Mouse (Mus musculus): Measurements from ENCODE around the gene Bin2. TPM values are rescaled to one million over a fixed set of nuclear protein-coding genes. Genes with fewer than 3 reads are reported as not detected.
"Not testable (repeated sequence)": the region's sequence is repeated elsewhere in the genome, so short reads cannot be mapped to it uniquely, and the experiment has no call there.

Bin2 gene
- total RNA-seq, 1 experiment from 2014 or later = 142 TPM

GRCm38 (mm10) chr15:100624435-100624834, 44.9 kb downstream of the Bin2 start:
- ATAC-seq (replicated peaks; ENCODE audit: low read depth, poor library complexity, severe bottlenecking) = no peak

DNA sequence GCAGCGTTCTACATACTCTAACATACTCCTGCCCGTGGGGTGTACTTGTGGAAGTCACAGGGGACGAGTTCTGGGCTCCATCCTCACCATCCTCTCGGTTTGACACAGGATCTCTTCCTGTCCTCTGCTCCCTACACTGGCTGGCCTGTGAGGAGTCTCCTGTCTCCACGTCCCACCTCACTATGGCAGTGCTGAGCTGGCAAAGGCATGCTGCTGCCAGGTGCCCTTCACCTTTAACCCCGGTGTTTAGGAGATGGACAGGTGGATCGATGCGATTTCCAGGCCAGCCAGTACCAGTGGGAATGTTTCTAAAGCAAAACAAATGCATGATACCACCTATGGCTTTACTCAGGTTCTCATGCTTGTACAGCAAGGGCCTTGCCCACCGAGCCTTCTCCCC, 45.6 kb downstream of the Bin2 start:
- no peak for ATAC-seq (replicated peaks; ENCODE audit: low read depth, poor library complexity, severe bottlenecking)

GRCm38 (mm10) chr15:100622164-100622563, 47.2 kb downstream of the Bin2 start:
- ATAC-seq (replicated peaks; ENCODE audit: low read depth, poor library complexity, severe bottlenecking) = peak; percentile 71

DNA sequence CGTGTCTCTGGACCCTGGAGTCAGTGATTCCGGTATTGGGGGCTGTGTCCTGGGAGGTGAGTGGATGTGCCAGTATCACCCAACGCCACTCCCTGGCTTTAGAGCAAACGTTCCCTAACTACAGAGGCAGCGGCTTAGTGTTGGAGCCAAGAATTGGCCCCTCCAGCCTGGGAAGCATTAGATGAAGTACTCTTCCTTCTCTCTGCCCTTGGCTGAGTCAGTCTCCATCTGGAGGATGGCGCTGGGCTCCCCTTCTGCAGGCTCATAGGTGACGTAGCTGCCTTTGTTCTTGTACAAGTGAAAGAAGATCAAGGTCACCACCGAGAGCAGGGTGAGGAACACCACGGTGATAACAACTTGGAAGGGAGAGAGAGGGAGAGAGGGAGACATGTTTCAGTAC, 47.7 kb downstream of the Bin2 start:
- ATAC-seq (replicated peaks; ENCODE audit: low read depth, poor library complexity, severe bottlenecking) = peak; percentile 15; the same call in 1 of the 2 replicates

DNA sequence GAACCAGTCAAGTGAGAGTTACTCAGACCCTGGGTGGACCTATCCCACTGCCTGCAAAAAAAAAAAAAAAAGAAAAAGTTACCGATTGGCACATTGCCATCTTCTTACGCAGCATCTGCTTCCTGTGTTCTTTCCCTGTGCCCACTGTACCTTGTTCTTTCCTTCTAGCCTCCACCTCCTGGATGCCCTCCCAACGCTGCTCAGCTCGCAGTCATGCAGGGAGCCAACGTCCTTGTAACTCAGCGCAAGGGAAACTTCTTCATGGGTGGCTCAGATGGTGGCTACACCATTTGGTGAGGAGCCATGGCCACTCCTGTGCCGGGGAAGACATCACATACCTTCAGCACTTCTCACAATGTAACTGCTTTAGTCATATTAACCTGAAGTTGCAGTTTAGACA, 50.2 kb downstream of the Bin2 start:
- ATAC-seq (replicated peaks; ENCODE audit: low read depth, poor library complexity, severe bottlenecking) = no peak

DNA sequence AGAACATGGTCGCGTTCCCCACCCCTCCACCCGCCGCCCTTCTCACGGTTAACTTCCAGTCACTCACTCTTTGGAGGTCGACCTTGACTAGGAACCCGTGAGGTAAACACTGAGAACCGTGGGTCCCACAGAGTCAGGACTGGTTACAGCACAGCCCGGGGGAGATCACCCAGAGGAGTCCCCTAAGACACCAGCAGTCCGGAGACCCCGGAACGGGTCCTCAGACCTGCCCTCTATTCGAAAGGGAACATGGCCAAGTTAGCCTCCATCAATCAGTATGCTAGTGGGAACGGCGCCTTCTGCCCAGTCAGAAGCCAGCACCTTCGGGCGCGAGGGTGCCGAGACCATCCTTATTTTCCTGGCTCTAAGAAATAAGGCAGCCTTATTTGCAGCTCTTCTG, 53.1 kb downstream of the Bin2 start:
- ATAC-seq (replicated peaks; ENCODE audit: low read depth, poor library complexity, severe bottlenecking) = no peak

GRCm38 (mm10) chr15:100615825-100616220, 53.5 kb downstream of the Bin2 start:
- ATAC-seq (replicated peaks; ENCODE audit: low read depth, poor library complexity, severe bottlenecking) = peak; percentile 53

DNA sequence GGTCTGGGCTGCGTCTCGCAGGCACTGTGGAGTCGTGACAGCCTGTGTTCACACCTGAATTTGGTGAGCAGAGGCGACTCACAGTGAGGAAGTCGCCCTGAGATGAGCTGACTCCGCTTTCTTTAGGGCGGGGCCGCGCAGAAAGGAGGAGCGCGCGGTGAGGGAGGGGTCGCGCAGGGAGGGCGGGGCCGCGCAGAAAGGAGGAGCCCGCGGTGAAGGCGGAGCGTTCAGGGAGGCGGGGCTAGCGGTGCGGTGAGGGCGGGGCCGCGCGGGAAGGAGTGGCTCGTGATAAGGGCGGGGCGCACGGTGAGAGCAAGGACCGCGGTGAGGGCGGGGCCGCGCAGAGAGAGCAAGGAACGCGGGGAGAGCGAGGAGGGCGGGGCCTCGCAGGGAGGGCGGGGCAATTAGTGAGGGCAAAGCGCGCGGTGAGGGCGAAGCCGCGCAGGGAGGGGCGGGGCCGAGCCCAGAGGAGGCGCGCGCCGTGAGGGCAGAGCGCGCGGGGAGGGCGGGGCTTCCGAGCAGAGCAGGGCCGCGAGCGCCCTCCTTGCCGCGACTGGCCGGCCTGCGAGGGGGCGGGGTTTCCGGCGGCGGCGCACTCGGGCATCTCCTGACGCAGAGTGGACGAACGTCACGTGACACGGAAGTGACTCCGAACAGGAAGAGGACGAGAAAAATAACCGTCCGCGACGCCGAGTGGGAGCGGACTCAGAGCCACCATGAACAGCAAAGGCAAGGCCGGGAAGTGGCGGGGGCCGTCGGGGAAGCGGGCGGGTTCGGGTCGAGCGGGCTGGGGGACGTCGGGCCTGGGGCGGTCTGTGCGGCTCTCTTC, 54.1 kb downstream of the Bin2 start, which contains the start of gene Dazap2:
Gene Dazap2 (plus strand): TSS at position 354 of the 829 bp plus-strand sequence.
- ATAC-seq (replicated peaks; ENCODE audit: low read depth, poor library complexity, severe bottlenecking) = peak; percentile 69

DNA sequence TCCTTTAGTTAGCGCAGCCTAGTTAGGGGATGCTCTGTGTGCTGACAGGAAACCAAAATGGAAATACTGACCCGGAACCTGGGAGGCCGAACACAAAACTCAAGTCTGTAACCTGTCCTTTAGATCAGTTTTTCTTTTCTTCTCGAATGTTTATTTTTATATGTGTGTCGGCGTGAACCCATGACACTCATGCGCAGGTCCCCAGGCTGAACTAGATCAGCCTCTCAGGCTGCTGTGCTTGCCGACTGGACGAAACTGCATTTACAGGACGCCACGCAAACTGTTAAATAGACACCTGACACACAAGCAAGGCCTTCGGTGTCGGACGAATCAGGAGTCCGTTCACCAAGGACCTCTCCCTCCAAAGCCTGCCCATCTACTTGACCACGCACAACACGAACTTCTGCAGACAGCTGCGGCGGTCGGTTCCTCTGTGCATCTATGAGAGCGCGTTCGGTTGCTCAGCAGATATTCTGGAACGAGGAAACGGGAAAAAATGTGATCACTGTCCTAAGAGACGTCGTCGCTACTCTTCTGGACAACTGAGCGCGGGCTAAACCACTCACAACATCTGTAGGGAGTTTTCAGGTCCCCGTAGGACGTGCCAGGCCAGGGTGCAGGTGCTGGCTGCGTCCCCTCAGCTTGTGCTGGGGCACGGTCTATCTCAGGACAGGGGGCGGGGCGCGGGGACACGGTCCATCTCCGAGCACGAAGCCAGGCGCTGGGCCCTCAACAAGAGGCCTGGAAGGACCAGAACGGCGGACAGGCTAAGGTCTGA, 54.9 kb downstream of the Bin2 start:
- peak; percentile 28 for ATAC-seq (replicated peaks; ENCODE audit: low read depth, poor library complexity, severe bottlenecking)

GRCm38 (mm10) chr15:100613584-100613983, 55.8 kb downstream of the Bin2 start:
- peak; percentile 43 for ATAC-seq (replicated peaks; ENCODE audit: low read depth, poor library complexity, severe bottlenecking)

DNA sequence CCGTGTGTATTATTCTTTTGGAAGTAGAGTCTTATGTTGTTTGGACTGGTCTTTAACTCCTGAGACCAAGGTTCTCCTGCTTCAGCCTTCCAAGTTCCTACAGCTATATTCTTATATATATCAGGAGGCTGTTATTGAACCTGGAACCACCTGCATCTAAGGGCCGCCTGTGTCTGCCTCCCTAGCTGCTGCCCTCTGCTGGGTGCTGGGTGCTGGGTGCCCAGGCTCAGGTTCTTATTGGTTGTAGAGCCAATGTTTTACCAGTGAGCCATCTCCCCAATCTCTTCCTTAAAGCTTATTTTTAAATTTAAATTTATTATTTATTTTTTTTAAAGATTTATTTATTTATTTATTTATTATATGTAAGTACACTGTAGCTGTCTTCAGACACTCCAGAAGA, 56.9 kb downstream of the Bin2 start:
- no peak for ATAC-seq (replicated peaks; ENCODE audit: low read depth, poor library complexity, severe bottlenecking)

DNA sequence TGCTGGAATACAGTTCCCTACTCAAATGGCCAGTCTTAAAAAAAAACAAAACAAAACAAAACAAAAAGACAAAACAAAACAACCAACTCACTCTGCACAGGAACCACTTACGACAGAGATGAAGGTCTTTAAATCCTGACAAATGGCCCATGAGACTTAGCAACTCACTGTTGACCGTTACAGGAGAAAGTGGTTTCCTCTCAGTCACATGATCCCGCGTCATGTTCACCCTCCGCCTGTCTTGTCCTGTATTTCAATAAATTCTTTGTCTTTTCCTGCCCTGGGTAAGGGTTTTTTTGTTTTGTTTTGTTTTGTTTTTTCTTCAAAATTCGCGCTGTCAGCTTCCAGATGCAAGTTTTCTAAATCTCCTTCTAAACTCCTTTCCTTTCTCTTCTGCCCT, 57.4 kb downstream of the Bin2 start:
- no peak for ATAC-seq (replicated peaks; ENCODE audit: low read depth, poor library complexity, severe bottlenecking)

GRCm38 (mm10) chr15:100606677-100607076, 62.7 kb downstream of the Bin2 start:
- ATAC-seq (replicated peaks; ENCODE audit: low read depth, poor library complexity, severe bottlenecking) = not testable (repeated sequence)

GRCm38 (mm10) chr15:100601669-100602068, 67.7 kb downstream of the Bin2 start:
- ATAC-seq (replicated peaks; ENCODE audit: low read depth, poor library complexity, severe bottlenecking) = no peak

GRCm38 (mm10) chr15:100600696-100601272, 68.6 kb downstream of the Bin2 start:
- ATAC-seq (replicated peaks; ENCODE audit: low read depth, poor library complexity, severe bottlenecking) = no peak

GRCm38 (mm10) chr15:100600047-100600695, 69.2 kb downstream of the Bin2 start:
- ATAC-seq (replicated peaks; ENCODE audit: low read depth, poor library complexity, severe bottlenecking) = peak; percentile 74

- ATAC-seq (replicated peaks; ENCODE audit: low read depth, poor library complexity, severe bottlenecking) = no peak
Measured at GRCm38 (mm10) chr15:100599276-100600046, 69.9 kb downstream of the Bin2 start, which contains the start of gene Pou6f1. TSS of gene Pou6f1 (minus strand) at chr15:100599984.

- peak; percentile 45 for ATAC-seq (replicated peaks; ENCODE audit: low read depth, poor library complexity, severe bottlenecking)
Measured at GRCm38 (mm10) chr15:100598883-100599275, 70.5 kb downstream of the Bin2 start.

DNA sequence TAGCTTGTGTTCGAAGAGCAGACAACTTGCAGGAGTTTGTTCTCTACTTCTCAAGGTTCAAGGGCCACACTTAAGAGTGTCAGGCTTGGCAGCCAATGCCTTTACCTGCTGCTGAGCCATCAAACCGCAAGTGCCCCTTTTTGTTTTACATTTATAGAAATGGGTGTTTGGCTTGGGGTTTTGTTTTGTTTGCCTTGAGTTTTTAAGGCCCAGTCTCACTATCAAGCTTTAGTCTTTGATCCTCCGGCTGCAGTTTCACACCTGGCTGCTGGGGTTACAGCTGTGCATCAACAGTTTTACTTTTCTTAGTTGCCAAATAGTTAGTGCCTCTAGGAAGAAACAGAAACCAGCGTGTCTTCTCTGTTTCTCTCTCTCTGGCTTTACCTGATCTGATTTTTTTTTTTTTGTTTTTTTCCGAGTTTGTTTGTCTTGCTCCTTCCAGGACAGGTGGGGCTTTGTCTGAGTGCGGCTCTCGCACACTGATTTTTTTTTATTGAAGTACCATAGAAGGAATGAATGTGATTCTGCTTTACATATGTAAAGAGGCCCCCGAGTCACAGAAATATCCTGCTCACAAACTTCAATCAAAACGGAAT, 71.0 kb downstream of the Bin2 start:
- no peak for ATAC-seq (replicated peaks; ENCODE audit: low read depth, poor library complexity, severe bottlenecking)

Measured in common myeloid progenitor, adult 5-6 weeks (primary cell).